Mouse (Mus musculus) forebrain, postnatal 0 days (tissue): Measurements from ENCODE around the gene Zcwpw1. TPM values are rescaled to one million over a fixed set of nuclear protein-coding genes. Genes with fewer than 3 reads are reported as not detected.

Source experiments
- ATAC-seq: fragments of 200-750 bp; cut with Nextera tagmentation; 2 replicates; pipeline ENCODE4 v1.8.0; 2017; ENCODE audit warnings: mild to moderate bottlenecking, moderate library complexity
- DNase-seq: peaks from one replicate; pipeline ENCODE4 v3.0.0-alpha.2; 2015
- H3K27ac ChIP-seq: fragments of 300-500 bp; sonication (generic); 2 replicates; pipeline ENCODE4 v1.5.1; 2014; ENCODE audit warnings: low read depth, mild to moderate bottlenecking, antibody characterized with exemption, low read length, moderate library complexity, mixed read lengths
- H3K27me3 ChIP-seq: fragments of 300-500 bp; sonication (generic); 2 replicates; pipeline ENCODE4 v1.6.1; 2014; ENCODE audit warnings: mild to moderate bottlenecking, low read length, mixed read lengths; ENCODE audit not compliant: insufficient read depth
- H3K36me3 ChIP-seq: fragments of 300-500 bp; sonication (generic); 2 replicates; pipeline ENCODE4 v1.6.1; 2014; ENCODE audit warnings: mild to moderate bottlenecking, moderate library complexity; ENCODE audit not compliant: insufficient read depth
- H3K4me1 ChIP-seq: fragments of 300-500 bp; sonication (generic); 2 replicates; pipeline ENCODE4 v1.6.1; 2014; ENCODE audit warnings: antibody characterized with exemption; ENCODE audit not compliant: insufficient read depth
- H3K4me2 ChIP-seq: fragments of 300-500 bp; sonication (generic); 2 replicates; pipeline ENCODE4 v1.6.1; 2014; ENCODE audit warnings: low read depth, mild to moderate bottlenecking, moderate library complexity
- H3K4me3 ChIP-seq: fragments of 300-500 bp; sonication (generic); 2 replicates; pipeline ENCODE4 v1.5.1; 2014; ENCODE audit warnings: low read depth, low read length, mixed read lengths
- H3K9ac ChIP-seq: fragments of 300-500 bp; sonication (generic); 2 replicates; pipeline ENCODE4 v1.6.1; 2014; ENCODE audit warnings: mild to moderate bottlenecking
- H3K9me3 ChIP-seq: fragments of 300-500 bp; sonication (generic); 2 replicates; pipeline ENCODE4 v1.6.1; 2016; ENCODE audit warnings: low read length
- CTCF ChIP-seq: sonication (generic); IDR thresholded peaks from 2 replicates; pipeline ENCODE4 v1.5.1; 2016; ENCODE audit warnings: antibody characterized with exemption, control low read depth, low read depth
- WGBS: fragments of 180-500 bp; shearing (Covaris S2); extraction: QIAGEN DNeasy Blood & Tissue Kit; methylation state at CpG from one replicate; pipeline ENCODE4 v1.1.7; 2014; 5-methylcytosine and 5-hydroxymethylcytosine counted together
- polyA plus RNA-seq: library from polyadenylated mRNA; unstranded; fragments of >200 nt; fragmentation: Nextera tagmentation; extraction: Ambion mirVana; gene quantifications from 2 replicates; pipeline ENCODE4 v1.2.1, GENCODE M21; 2015
- total RNA-seq: library from RNA; depleted of rRNA; stranded (reverse); fragments of >200 nt; gene quantifications from 2 replicates; pipeline ENCODE4 v1.2.3, GENCODE M21; 2014

Gene Zcwpw1
- total and polyA plus RNA-seq, 2 experiments from 2014 or later: 4.8 to 7.7 TPM

- H3K36me3 ChIP-seq: 0 out of 2 replicates have a peak, but pooled peaks cover 3% of the 10 kb centered on the region
- H3K9ac ChIP-seq: no peak overlapping the region
- H3K4me3 ChIP-seq: no peak overlapping the region
- no peak for DNase-seq
- no peak overlapping the region for H3K27ac ChIP-seq
- H3K9me3 ChIP-seq: no peaks in the 10 kb centered on the region
- no peak overlapping the region for H3K4me2 ChIP-seq
- ATAC-seq: no peak
- H3K4me1 ChIP-seq: peaks cover 20% of the 10 kb centered on the region
- 92% methylated on average over 6 of the region's 6 CpGs for WGBS
- no peaks in the 10 kb centered on the region for H3K27me3 ChIP-seq
- no peak for TF ChIP-seq CTCF
Observed at GRCm38 (mm10) chr5:137742836-137743235, 44.8 kb upstream of the Zcwpw1 start.

DNA sequence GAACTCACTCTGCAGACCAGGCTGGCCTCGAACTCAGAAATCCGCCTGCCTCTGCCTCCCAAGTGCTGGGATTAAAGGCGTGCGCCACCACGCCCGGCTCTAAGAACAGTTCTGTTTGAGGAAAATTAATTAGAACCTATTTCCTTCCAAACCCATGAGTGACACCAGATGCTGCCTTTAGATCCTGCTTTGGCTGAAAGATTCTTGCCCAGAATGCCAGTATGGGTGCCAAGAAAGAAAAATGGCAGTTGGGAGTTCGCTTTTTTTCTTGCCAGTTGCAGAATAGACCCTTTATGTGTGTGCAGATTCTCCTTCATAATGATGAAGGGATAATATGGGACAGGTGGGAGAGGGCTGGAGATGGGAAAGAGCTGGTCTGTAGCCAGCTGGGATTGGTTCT lies 43.4 kb upstream of the Zcwpw1 start:
- no peak for TF ChIP-seq CTCF
- H3K4me2 ChIP-seq: no peak overlapping the region
- no peak overlapping the region for H3K27ac ChIP-seq
- WGBS: 54% methylated on average over 7 of the region's 7 CpGs
- H3K9ac ChIP-seq: no peak overlapping the region
- DNase-seq (peak; percentile 63), ATAC-seq (no peak)
- no peaks in the 10 kb centered on the region for H3K36me3 ChIP-seq
- H3K4me1 ChIP-seq: peaks cover 13% of the 10 kb centered on the region
- H3K9me3 ChIP-seq: no peaks in the 10 kb centered on the region
- H3K4me3 ChIP-seq: no peak overlapping the region
- no peaks in the 10 kb centered on the region for H3K27me3 ChIP-seq

DNA sequence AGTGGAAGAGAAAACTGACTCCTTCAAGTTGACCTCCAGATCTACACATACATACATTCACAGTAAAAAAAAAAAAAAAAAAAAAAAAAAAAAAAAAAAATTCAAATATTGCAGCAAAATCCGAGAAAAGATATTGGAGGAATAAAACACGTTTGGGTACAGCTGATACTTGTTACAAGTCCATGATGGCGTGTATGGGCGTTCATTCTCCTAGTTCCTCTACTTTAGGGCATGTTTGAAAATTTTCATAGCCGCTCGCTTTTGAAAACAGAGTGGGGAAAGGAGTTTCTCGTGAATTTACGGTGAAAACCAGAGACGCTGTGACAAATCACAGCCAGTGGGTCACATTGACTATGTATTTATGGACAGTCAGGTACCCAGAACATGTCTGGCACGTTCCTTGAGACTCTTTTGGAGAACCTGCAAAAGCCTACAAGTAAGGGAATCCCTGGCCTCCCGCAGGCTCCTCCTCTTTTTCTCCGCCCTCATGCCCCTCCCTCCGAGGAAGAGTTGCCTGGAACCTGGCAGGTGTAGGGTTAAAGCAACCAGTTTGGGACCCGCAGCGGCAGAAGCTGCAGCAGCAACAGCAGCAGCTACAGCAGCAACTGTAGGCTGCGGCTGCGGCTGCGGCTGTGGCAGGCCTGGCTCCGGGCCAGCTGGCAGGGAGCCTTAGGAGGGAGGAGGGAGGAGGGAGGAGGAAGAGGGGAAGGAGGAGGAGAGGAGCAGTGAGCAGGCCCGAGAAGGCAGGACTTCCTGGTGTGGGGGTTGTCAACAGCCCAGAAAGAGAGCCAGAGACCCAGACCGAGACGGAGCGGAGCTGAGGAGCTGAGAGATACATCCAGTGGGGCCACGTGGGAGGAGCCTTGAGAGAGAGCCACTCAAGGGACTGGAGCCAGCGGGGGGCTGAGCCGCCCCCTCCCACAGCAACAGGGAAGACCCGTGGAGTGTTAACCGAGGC lies 42.1 kb upstream of the Zcwpw1 start, which contains the start of gene Tsc22d4:
TSS of gene Tsc22d4 (plus strand) at position 517 of the 958 bp plus-strand sequence.
- H3K9me3 ChIP-seq: no peaks in the 10 kb centered on the region
- no peak for TF ChIP-seq CTCF

GRCm38 (mm10) chr5:137746282-137746850 lies 41.2 kb upstream of the Zcwpw1 start:
- peak; percentile 1; the same call in 1 of the 2 replicates for ATAC-seq

More for the DNA sequence above, 42.1 kb upstream of the Zcwpw1 start, which contains the start of gene Tsc22d4:
- no peaks in the 10 kb centered on the region for H3K36me3 ChIP-seq
- peak within 1 kb of the TSS; percentile 85 for H3K27ac ChIP-seq
- peaks cover 6% of the 10 kb centered on the region; the same call in 1 of the 2 replicates for H3K4me1 ChIP-seq
- 2% methylated on average over 28 of the region's 28 CpGs for WGBS
- peak within 1 kb of the TSS; percentile 60 for H3K9ac ChIP-seq
- H3K4me3 ChIP-seq: peak within 1 kb of the TSS; percentile 55
- peak; percentile 55 for ATAC-seq
- DNase-seq: peak; percentile 93
- no peaks in the 10 kb centered on the region for H3K27me3 ChIP-seq
- peak within 1 kb of the TSS; percentile 94 for H3K4me2 ChIP-seq

GRCm38 (mm10) chr5:137746851-137747325 lies 40.7 kb upstream of the Zcwpw1 start:
- no peaks in the 10 kb centered on the region for H3K9me3 ChIP-seq
- H3K4me1 ChIP-seq: peaks cover 6% of the 10 kb centered on the region; the same call in 1 of the 2 replicates
- H3K27ac ChIP-seq: peak overlapping the region; percentile 85
- no peaks in the 10 kb centered on the region for H3K27me3 ChIP-seq
- no peak for TF ChIP-seq CTCF
- peak overlapping the region; percentile 94 for H3K4me2 ChIP-seq
- peak overlapping the region; percentile 60 for H3K9ac ChIP-seq
- H3K4me3 ChIP-seq: peak overlapping the region; percentile 55
- WGBS: under 1% methylated on average over 16 of the region's 16 CpGs
- peaks cover 10% of the 10 kb centered on the region for H3K36me3 ChIP-seq
- ATAC-seq (no peak), DNase-seq (no peak)

More at GRCm38 (mm10) chr5:137746282-137746850, 41.2 kb upstream of the Zcwpw1 start:
- no peak for TF ChIP-seq CTCF
- Histone ChIP-seq H3K4me2 (peak overlapping the region; percentile 94), H3K36me3 (peaks cover 5% of the 10 kb centered on the region), H3K9ac (peak overlapping the region; percentile 60), H3K27ac (peak overlapping the region; percentile 85), H3K4me3 (peak overlapping the region; percentile 55), H3K9me3 (no peaks in the 10 kb centered on the region), H3K4me1 (peaks cover 6% of the 10 kb centered on the region; the same call in 1 of the 2 replicates), H3K27me3 (no peaks in the 10 kb centered on the region)
- 2% methylated on average over 19 of the region's 20 CpGs for WGBS
- no peak for DNase-seq

GRCm38 (mm10) chr5:137747326-137747961 lies 40.2 kb upstream of the Zcwpw1 start:
- H3K27ac ChIP-seq: peak overlapping the region; percentile 85
- H3K9me3 ChIP-seq: no peaks in the 10 kb centered on the region
- no peaks in the 10 kb centered on the region for H3K27me3 ChIP-seq
- DNase-seq (no peak), ATAC-seq (no peak)
- peaks cover 6% of the 10 kb centered on the region; the same call in 1 of the 2 replicates for H3K4me1 ChIP-seq
- 6% methylated on average over 26 of the region's 26 CpGs for WGBS
- peaks cover 12% of the 10 kb centered on the region for H3K36me3 ChIP-seq
- peak overlapping the region; percentile 94 for H3K4me2 ChIP-seq
- TF ChIP-seq CTCF: peak; percentile 40; the same call in 1 of the 2 replicates
- peak overlapping the region; percentile 55 for H3K4me3 ChIP-seq
- peak overlapping the region; percentile 60 for H3K9ac ChIP-seq
